Mouse (Mus musculus): ENCODE measurements around the gene Enpp7. TPM values are rescaled to one million over a fixed set of nuclear protein-coding genes. Genes with fewer than 3 reads are reported as not detected.

The Enpp7 gene
- polyA plus RNA-seq (2012; rRNA removed) = 0.08 and 0.20 TPM in 2 replicates

GRCm38 (mm10) chr11:118987999-118988398 is at the start of gene Enpp7:
TSS of gene Enpp7 (plus strand) at chr11:118988188.
- DNase-seq (ENCODE audit: low read depth) = no peak

- DNase-seq (ENCODE audit: low read depth) = no peak
Measured at GRCm38 (mm10) chr11:118939731-118940130, 48.3 kb upstream of the Enpp7 start.

- no peak for DNase-seq (ENCODE audit: low read depth)
Measured at GRCm38 (mm10) chr11:118940539-118940938, 47.4 kb upstream of the Enpp7 start.

GRCm38 (mm10) chr11:118941268-118941667 is 46.7 kb upstream of the Enpp7 start:
- DNase-seq (ENCODE audit: low read depth) = no peak

GRCm38 (mm10) chr11:118945868-118946267 is 42.1 kb upstream of the Enpp7 start:
- no peak for DNase-seq (ENCODE audit: low read depth)

- no peak for DNase-seq (ENCODE audit: low read depth)
Measured at GRCm38 (mm10) chr11:118955016-118955415, 33.0 kb upstream of the Enpp7 start.

- DNase-seq (ENCODE audit: low read depth) = no peak
Measured at GRCm38 (mm10) chr11:118957070-118957471, 30.9 kb upstream of the Enpp7 start.

- DNase-seq (ENCODE audit: low read depth) = no peak
Measured at GRCm38 (mm10) chr11:118960649-118961048, 27.3 kb upstream of the Enpp7 start.

GRCm38 (mm10) chr11:118962478-118962877 is 25.5 kb upstream of the Enpp7 start:
- DNase-seq (ENCODE audit: low read depth) = no peak

- DNase-seq (ENCODE audit: low read depth) = no peak
Measured at GRCm38 (mm10) chr11:118963926-118964325, 24.1 kb upstream of the Enpp7 start.

GRCm38 (mm10) chr11:118965078-118965477 is 22.9 kb upstream of the Enpp7 start:
- no peak for DNase-seq (ENCODE audit: low read depth)

GRCm38 (mm10) chr11:118971470-118972034 is 16.4 kb upstream of the Enpp7 start:
- no peak for DNase-seq (ENCODE audit: low read depth)

- DNase-seq (ENCODE audit: low read depth) = no peak
Measured at GRCm38 (mm10) chr11:118972431-118973377, 15.3 kb upstream of the Enpp7 start.

- DNase-seq (ENCODE audit: low read depth) = no peak
Measured at GRCm38 (mm10) chr11:118974340-118974739, 13.6 kb upstream of the Enpp7 start.

- DNase-seq (ENCODE audit: low read depth) = no peak
Measured at GRCm38 (mm10) chr11:118975427-118975826, 12.6 kb upstream of the Enpp7 start.

GRCm38 (mm10) chr11:118975917-118976316 is 12.1 kb upstream of the Enpp7 start:
- DNase-seq (ENCODE audit: low read depth) = peak; percentile 27

- no peak for DNase-seq (ENCODE audit: low read depth)
Measured at GRCm38 (mm10) chr11:118980388-118980787, 7.6 kb upstream of the Enpp7 start.

GRCm38 (mm10) chr11:118981012-118981776 is 6.8 kb upstream of the Enpp7 start:
- DNase-seq (ENCODE audit: low read depth) = no peak

GRCm38 (mm10) chr11:118982593-118983113 is 5.3 kb upstream of the Enpp7 start:
- no peak for DNase-seq (ENCODE audit: low read depth)

GRCm38 (mm10) chr11:118985571-118985970 is 2.4 kb upstream of the Enpp7 start:
- DNase-seq (ENCODE audit: low read depth) = no peak

GRCm38 (mm10) chr11:118992781-118993180 is 4.8 kb downstream of the Enpp7 start:
- no peak for DNase-seq (ENCODE audit: low read depth)

- DNase-seq (ENCODE audit: low read depth) = no peak
Measured at GRCm38 (mm10) chr11:118995448-118995847, 7.5 kb downstream of the Enpp7 start.
